Mouse (Mus musculus) MEL (cell line): Measurements from ENCODE around the gene Pecam1.
"Not testable (repeated sequence)": the region's sequence is repeated elsewhere in the genome, so short reads cannot be mapped to it uniquely, and the experiment has no call there.

Experiments
- CTCF ChIP-seq, 3 experiments: IDR thresholded peaks in 2 of 3; conservative IDR thresholded peaks in 1 of 3; 2 replicates each; pipeline ENCODE4 v1.5.1; 2011 to 2012; ENCODE audit warnings: low read length in 3 of 3, low read depth in 2 of 3, mild to moderate bottlenecking in 2 of 3, improper control_type of control experiment in 1 of 3, inconsistent platforms in 1 of 3, mixed read lengths in 1 of 3, moderate library complexity in 1 of 3; ENCODE audit not compliant: control insufficient read depth in 1 of 3, insufficient read depth in 1 of 3, poor library complexity in 1 of 3, severe bottlenecking in 1 of 3
- NELFE ChIP-seq: IDR thresholded peaks from 2 replicates; pipeline ENCODE4 v1.6.1; 2011; ENCODE audit warnings: low read depth, low read length, improper control_type of control experiment
- POLR2A ChIP-seq, 2 experiments: IDR thresholded peaks; 2 replicates each; pipeline ENCODE4 v1.6.1; 2011 to 2012; ENCODE audit warnings: low read length in 2 of 2, mild to moderate bottlenecking in 2 of 2, control low read depth in 1 of 2, improper control_type of control experiment in 1 of 2, low read depth in 1 of 2, moderate library complexity in 1 of 2; ENCODE audit not compliant: control insufficient read depth in 1 of 2, insufficient read depth in 1 of 2, poor library complexity in 1 of 2
- POLR2AphosphoS5 ChIP-seq: IDR thresholded peaks from 2 replicates; pipeline ENCODE4 v1.6.1; 2012; ENCODE audit warnings: low read depth, borderline replicate concordance, mild to moderate bottlenecking, inconsistent platforms, low read length, moderate library complexity, mixed read lengths
- USF1 ChIP-seq: IDR thresholded peaks from 2 replicates; pipeline ENCODE4 v1.6.1; 2014; ENCODE audit warnings: low read depth, mild to moderate bottlenecking, inconsistent platforms, low read length, improper control_type of control experiment, moderate library complexity

- TF ChIP-seq USF1; POLR2A (IDR thresholded peaks at IDR 0.05; ENCODE audit: control insufficient read depth in 1 of 2, insufficient read depth in 1 of 2, low read depth in 1 of 2, low read length in 2 of 2, poor library complexity in 1 of 2); CTCF (IDR thresholded peaks at IDR 0.05 in 2 of 3, conservative IDR thresholded peaks at IDR 0.05 in 1 of 3; ENCODE audit: control insufficient read depth in 1 of 3, insufficient read depth in 1 of 3, low read depth in 2 of 3, low read length in 3 of 3, poor library complexity in 1 of 3, severe bottlenecking in 1 of 3); NELFE; POLR2AphosphoS5: not testable (repeated sequence)
These were observed 116.3 kb downstream of the Pecam1 start for GRCm38 (mm10) chr11:106634175-106634574.
